Mouse (Mus musculus): ENCODE results near the gene Def8. TPM values are rescaled to one million over a fixed set of nuclear protein-coding genes. Genes with fewer than 3 reads are reported as not detected.

Gene Def8
- 27.0 and 30.5 TPM in 2 replicates for polyA plus RNA-seq (2015; fragmentation: Nextera tagmentation; extraction: Ambion mirVana)

DNA sequence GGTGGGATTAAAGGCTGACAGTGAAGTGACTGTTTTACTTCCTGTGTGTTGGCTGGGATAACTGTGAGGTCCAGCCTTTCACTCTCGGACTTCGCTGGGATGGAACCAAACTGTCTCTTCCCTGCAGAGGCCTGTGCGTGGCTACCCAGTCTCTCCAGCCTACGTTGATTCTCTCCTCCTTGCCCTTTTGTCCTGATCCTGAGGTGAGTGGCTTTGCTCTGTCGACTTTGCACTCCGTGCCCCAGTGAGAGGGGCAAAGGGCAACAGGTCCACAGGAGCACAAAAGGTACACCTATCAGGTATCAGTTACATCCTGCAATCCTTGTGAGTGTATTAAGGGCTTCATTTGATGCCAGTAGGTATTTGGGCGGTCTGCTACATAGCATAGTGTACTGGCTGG lies at the start of gene Def8:
Def8 (plus strand) TSS at position 87 of the 400 bp plus-strand sequence.
- Histone ChIP-seq H3K4me1 (ENCODE audit: control insufficient read depth, insufficient read depth, low read length) (no peaks in the 10 kb centered on the region; the same call in 1 of the 2 replicates), H3K4me3 (replicated peaks; ENCODE audit: low read length) (peak within 1 kb of the TSS; percentile 33), H3K27ac (ENCODE audit: low read length) (no peak within 1 kb of the TSS), H3K9ac (ENCODE audit: low read length) (peak within 1 kb of the TSS; percentile 35; the same call in 1 of the 2 replicates), H3K9me3 (replicated peaks; ENCODE audit: control insufficient read depth, low read length) (peaks cover 22% of the 10 kb centered on the region), H3K27me3 (ENCODE audit: control insufficient read depth, insufficient read depth, low read length) (no peaks in the 10 kb centered on the region), H3K36me3 (ENCODE audit: control insufficient read depth, insufficient read depth, low read length) (no peaks in the 10 kb centered on the region; the same call in 1 of the 2 replicates), H3K4me2 (ENCODE audit: low read depth, low read length) (peak within 1 kb of the TSS; percentile 47)
- no peak for ATAC-seq (ENCODE audit: insufficient read depth, low FRiP score)
- WGBS = 65% methylated on average over 7 of the region's 7 CpGs

DNA sequence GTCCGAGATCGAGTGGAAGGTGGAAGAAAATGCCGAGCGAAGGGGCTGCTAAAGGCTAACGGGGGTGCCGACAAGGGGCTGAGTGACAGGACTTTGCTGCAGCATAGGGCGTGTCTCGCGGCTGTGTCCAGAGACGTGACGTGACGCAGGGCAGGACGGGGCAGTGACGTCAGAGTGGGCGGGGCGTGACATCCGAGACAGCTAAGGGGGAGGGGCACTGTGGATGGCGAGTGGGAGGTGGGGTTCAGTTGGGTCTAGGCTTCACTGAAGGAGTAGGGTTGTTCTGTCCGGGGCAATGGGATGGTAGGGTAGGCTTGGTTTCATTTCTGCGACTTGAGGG lies 49.1 kb upstream of the Def8 start:
- under 1% methylated on average over 20 of the region's 20 CpGs for WGBS

DNA sequence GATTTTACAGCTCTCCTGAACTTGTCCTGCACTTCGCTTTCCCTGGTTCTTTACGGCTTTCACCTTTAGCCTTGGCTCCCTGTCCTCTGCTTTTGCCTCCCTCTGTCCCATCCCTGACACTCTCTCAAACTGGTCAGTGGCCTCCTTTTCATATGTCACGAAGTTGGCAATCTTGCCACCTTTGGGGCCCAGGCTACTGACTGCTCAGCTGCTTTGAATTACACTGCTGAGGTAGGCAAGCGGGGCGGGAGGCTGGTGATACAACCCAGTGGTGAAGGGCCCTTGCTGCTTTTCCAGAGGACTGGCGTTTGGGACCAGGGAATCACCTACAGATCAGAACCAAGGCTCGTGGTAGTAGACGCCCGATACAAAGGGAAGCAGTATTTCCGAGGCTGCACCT lies 47.6 kb upstream of the Def8 start:
- no peaks in the 10 kb centered on the region for H3K27me3 ChIP-seq (ENCODE audit: control insufficient read depth, insufficient read depth, low read length)
- no peaks in the 10 kb centered on the region for H3K9me3 ChIP-seq (replicated peaks; ENCODE audit: control insufficient read depth, low read length)
- H3K4me1 ChIP-seq (ENCODE audit: control insufficient read depth, insufficient read depth, low read length) = peaks cover 13% of the 10 kb centered on the region
- H3K9ac ChIP-seq (ENCODE audit: low read length) = no peak overlapping the region
- H3K36me3 ChIP-seq (ENCODE audit: control insufficient read depth, insufficient read depth, low read length) = no peaks in the 10 kb centered on the region
- no peak overlapping the region for H3K27ac ChIP-seq (ENCODE audit: low read length)
- H3K4me3 ChIP-seq (replicated peaks; ENCODE audit: low read length) = no peak overlapping the region
- no peak for ATAC-seq (ENCODE audit: insufficient read depth, low FRiP score)
- H3K4me2 ChIP-seq (ENCODE audit: low read depth, low read length) = no peak overlapping the region
- 80% methylated on average over 10 of the region's 10 CpGs for WGBS

More for the DNA sequence above, 49.1 kb upstream of the Def8 start:
- Histone ChIP-seq H3K9me3 (replicated peaks; ENCODE audit: control insufficient read depth, low read length) (no peaks in the 10 kb centered on the region), H3K36me3 (ENCODE audit: control insufficient read depth, insufficient read depth, low read length) (no peaks in the 10 kb centered on the region), H3K4me3 (replicated peaks; ENCODE audit: low read length) (peak overlapping the region; percentile 97), H3K27ac (ENCODE audit: low read length) (peak overlapping the region; percentile 98), H3K27me3 (ENCODE audit: control insufficient read depth, insufficient read depth, low read length) (no peaks in the 10 kb centered on the region), H3K4me1 (ENCODE audit: control insufficient read depth, insufficient read depth, low read length) (peaks cover 13% of the 10 kb centered on the region), H3K4me2 (ENCODE audit: low read depth, low read length) (peak overlapping the region; percentile 72), H3K9ac (ENCODE audit: low read length) (peak overlapping the region; percentile 97)
- peak; percentile 86 for ATAC-seq (ENCODE audit: insufficient read depth, low FRiP score)

DNA sequence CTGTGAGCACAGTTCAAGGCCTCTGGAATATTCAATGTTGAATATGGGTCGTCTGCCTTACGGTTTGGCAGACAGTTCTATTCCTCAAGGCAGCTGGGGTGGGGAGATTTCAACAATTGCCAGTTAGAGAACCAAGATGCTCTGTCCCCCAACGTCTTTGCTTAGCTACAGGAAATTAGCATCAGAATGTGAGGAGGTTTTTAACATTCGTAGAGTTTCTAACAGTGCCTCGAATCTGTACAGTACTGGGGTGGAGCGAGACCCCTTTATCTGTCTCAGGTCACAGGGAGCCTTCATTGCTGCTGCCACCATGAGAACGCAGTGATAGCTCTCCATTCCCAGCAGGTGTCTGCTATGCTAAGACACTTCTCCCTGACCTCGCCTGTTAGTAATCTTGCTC lies 47.2 kb upstream of the Def8 start:
- Histone ChIP-seq H3K27me3 (ENCODE audit: control insufficient read depth, insufficient read depth, low read length) (no peaks in the 10 kb centered on the region), H3K9ac (ENCODE audit: low read length) (no peak overlapping the region), H3K4me3 (replicated peaks; ENCODE audit: low read length) (no peak overlapping the region), H3K9me3 (replicated peaks; ENCODE audit: control insufficient read depth, low read length) (no peaks in the 10 kb centered on the region), H3K4me2 (ENCODE audit: low read depth, low read length) (no peak overlapping the region), H3K4me1 (ENCODE audit: control insufficient read depth, insufficient read depth, low read length) (peaks cover 13% of the 10 kb centered on the region), H3K36me3 (ENCODE audit: control insufficient read depth, insufficient read depth, low read length) (no peaks in the 10 kb centered on the region), H3K27ac (ENCODE audit: low read length) (no peak overlapping the region)
- WGBS = 77% methylated on average over 8 of the region's 8 CpGs
- ATAC-seq (ENCODE audit: insufficient read depth, low FRiP score) = no peak

DNA sequence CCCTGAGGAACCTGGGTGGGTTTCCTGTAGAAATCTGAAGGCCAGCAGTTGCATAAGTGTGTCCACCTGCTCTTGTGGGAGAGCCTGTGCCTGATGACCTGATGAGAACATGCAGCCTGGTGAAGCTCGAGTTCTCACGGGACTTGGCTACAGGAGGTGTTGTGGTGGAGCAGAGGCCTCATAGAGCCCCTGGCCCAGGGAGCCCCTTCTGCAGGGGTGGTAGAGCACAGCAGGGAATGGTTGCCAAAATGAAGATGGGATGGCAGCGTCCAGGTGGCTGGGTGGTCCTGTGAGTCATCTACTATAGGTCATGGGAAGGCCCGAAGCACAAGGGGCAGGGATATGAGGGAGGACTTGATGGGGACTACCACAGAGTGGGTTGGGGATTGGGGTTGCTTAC lies 41.6 kb upstream of the Def8 start:
- ATAC-seq (ENCODE audit: insufficient read depth, low FRiP score) = no peak
- no peak overlapping the region for H3K27ac ChIP-seq (ENCODE audit: low read length)
- H3K27me3 ChIP-seq (ENCODE audit: control insufficient read depth, insufficient read depth, low read length) = no peaks in the 10 kb centered on the region
- H3K36me3 ChIP-seq (ENCODE audit: control insufficient read depth, insufficient read depth, low read length) = peaks cover 35% of the 10 kb centered on the region
- WGBS = 92% methylated on average over 4 of the region's 4 CpGs
- no peak overlapping the region for H3K4me3 ChIP-seq (replicated peaks; ENCODE audit: low read length)
- no peak overlapping the region for H3K4me2 ChIP-seq (ENCODE audit: low read depth, low read length)
- H3K9ac ChIP-seq (ENCODE audit: low read length) = no peak overlapping the region
- H3K9me3 ChIP-seq (replicated peaks; ENCODE audit: control insufficient read depth, low read length) = no peaks in the 10 kb centered on the region
- H3K4me1 ChIP-seq (ENCODE audit: control insufficient read depth, insufficient read depth, low read length) = no peaks in the 10 kb centered on the region

DNA sequence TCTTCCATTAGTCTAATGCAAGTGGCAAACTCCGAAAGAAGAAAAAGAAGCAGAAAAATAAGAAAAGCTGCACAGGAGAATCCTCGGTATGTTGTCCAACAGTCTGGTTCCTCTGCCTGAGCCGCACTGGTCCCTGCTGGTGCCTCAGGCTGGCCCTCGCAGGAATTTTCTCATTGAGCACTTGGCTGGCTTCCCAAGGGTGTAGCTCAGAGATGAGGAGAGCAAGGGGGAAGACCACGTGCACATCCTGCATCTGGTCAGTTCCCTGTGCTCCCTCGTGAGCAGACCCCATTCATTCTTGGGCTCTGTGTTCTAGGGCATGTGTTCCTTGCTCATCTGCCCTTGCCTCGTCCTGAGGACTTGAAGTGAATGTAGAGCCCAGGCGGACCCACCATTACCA lies 40.8 kb upstream of the Def8 start:
- Histone ChIP-seq H3K36me3 (ENCODE audit: control insufficient read depth, insufficient read depth, low read length) (peaks cover 35% of the 10 kb centered on the region), H3K9ac (ENCODE audit: low read length) (no peak overlapping the region), H3K27ac (ENCODE audit: low read length) (no peak overlapping the region), H3K4me3 (replicated peaks; ENCODE audit: low read length) (no peak overlapping the region), H3K9me3 (replicated peaks; ENCODE audit: control insufficient read depth, low read length) (no peaks in the 10 kb centered on the region), H3K27me3 (ENCODE audit: control insufficient read depth, insufficient read depth, low read length) (no peaks in the 10 kb centered on the region), H3K4me1 (ENCODE audit: control insufficient read depth, insufficient read depth, low read length) (no peaks in the 10 kb centered on the region), H3K4me2 (ENCODE audit: low read depth, low read length) (no peak overlapping the region)
- no peak for ATAC-seq (ENCODE audit: insufficient read depth, low FRiP score)
- WGBS = 79% methylated on average over 8 of the region's 8 CpGs

DNA sequence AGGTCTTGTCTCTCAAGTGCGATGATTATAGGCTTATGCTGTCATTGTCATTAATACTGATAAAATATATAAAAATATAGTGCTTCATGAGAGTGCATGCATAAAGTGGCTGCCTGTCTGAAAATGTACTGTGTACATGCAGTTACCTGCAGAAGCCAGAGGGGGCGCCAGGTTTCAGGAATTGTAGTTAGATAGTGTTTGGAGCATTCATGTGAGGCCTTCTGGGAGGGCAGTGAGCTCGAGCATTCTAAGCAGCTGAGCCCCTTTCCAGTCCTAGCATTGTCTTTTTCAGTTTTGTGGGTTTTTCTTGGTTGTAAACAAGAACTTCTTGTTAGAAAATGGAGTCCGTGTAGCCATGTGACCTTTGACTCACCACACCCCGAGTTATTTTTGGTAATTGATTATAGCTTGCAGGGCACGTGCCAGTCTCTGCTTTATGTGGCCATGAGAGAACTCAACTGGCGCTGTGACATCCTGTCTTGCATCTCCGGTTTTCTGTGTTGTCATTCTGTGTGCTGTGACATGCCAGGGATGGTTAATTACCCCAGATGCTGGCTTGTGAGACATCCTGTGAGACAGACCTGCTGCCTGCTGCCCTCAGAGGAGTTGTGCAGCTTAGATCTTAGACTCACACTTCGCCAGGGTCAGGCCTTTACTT lies 38.3 kb upstream of the Def8 start:
- Histone ChIP-seq H3K9me3 (replicated peaks; ENCODE audit: control insufficient read depth, low read length) (no peaks in the 10 kb centered on the region), H3K36me3 (ENCODE audit: control insufficient read depth, insufficient read depth, low read length) (peaks cover 41% of the 10 kb centered on the region), H3K4me2 (ENCODE audit: low read depth, low read length) (no peak overlapping the region), H3K4me3 (replicated peaks; ENCODE audit: low read length) (no peak overlapping the region), H3K9ac (ENCODE audit: low read length) (no peak overlapping the region), H3K4me1 (ENCODE audit: control insufficient read depth, insufficient read depth, low read length) (no peaks in the 10 kb centered on the region), H3K27me3 (ENCODE audit: control insufficient read depth, insufficient read depth, low read length) (no peaks in the 10 kb centered on the region), H3K27ac (ENCODE audit: low read length) (no peak overlapping the region)
- 63% methylated on average over 9 of the region's 9 CpGs for WGBS
- no peak for ATAC-seq (ENCODE audit: insufficient read depth, low FRiP score)

DNA sequence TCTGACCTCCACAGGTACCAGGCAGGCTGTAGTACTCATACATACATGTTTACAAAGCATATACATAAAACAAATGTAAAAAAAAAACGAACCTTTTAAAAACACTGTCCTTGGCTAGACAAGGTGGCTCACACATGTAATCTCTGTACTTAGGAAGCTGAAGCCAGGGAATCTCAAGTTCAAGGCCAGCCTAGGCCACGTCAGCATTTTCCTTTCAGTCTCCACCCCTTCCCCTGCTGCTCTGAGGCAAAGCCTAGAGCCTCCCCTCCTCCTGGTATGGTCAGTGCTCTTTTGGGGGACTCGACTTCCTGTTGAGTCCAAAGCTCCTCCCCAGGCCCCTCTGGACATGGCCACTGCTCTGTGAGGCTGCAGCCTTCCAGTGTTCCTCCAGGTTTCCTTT lies 36.3 kb upstream of the Def8 start:
- Histone ChIP-seq H3K4me1 (ENCODE audit: control insufficient read depth, insufficient read depth, low read length) (no peaks in the 10 kb centered on the region), H3K4me3 (replicated peaks; ENCODE audit: low read length) (no peak overlapping the region), H3K36me3 (ENCODE audit: control insufficient read depth, insufficient read depth, low read length) (peaks cover 51% of the 10 kb centered on the region), H3K27me3 (ENCODE audit: control insufficient read depth, insufficient read depth, low read length) (no peaks in the 10 kb centered on the region), H3K9me3 (replicated peaks; ENCODE audit: control insufficient read depth, low read length) (no peaks in the 10 kb centered on the region), H3K9ac (ENCODE audit: low read length) (no peak overlapping the region), H3K27ac (ENCODE audit: low read length) (no peak overlapping the region), H3K4me2 (ENCODE audit: low read depth, low read length) (no peak overlapping the region)
- 76% methylated on average over 3 of the region's 3 CpGs for WGBS
- ATAC-seq (ENCODE audit: insufficient read depth, low FRiP score) = no peak

DNA sequence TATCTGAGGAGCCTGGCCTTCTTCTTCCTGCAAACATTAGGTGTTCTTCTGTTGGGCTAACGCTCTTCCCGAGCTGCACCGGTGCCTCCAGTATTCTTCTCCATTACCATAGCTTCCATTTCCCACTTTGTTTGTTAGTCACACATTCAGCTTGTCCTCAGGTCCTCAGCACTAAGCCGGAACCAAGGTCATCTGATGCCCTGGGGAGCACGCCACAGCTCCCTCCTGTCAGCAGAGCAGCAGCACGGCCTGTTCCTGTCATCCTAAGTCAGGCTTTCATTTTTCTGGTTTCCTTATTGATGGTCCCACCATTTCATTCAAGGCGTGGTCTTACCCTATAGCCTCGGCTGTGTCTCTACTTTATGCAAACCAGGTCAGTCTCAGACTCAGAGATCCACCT lies 35.5 kb upstream of the Def8 start:
- H3K9me3 ChIP-seq (replicated peaks; ENCODE audit: control insufficient read depth, low read length) = no peaks in the 10 kb centered on the region
- no peak overlapping the region for H3K9ac ChIP-seq (ENCODE audit: low read length)
- no peak overlapping the region for H3K4me3 ChIP-seq (replicated peaks; ENCODE audit: low read length)
- no peak overlapping the region for H3K27ac ChIP-seq (ENCODE audit: low read length)
- no peak overlapping the region for H3K4me2 ChIP-seq (ENCODE audit: low read depth, low read length)
- H3K27me3 ChIP-seq (ENCODE audit: control insufficient read depth, insufficient read depth, low read length) = no peaks in the 10 kb centered on the region
- no peaks in the 10 kb centered on the region for H3K4me1 ChIP-seq (ENCODE audit: control insufficient read depth, insufficient read depth, low read length)
- 90% methylated on average over 8 of the region's 8 CpGs for WGBS
- peaks cover 53% of the 10 kb centered on the region for H3K36me3 ChIP-seq (ENCODE audit: control insufficient read depth, insufficient read depth, low read length)
- ATAC-seq (ENCODE audit: insufficient read depth, low FRiP score) = no peak

Measured in stomach, embryonic 16.5 days (tissue).